Mouse (Mus musculus): ENCODE measurements at regions not wholly inside any gene's neighbourhood (a gene's known extent, or its start where the extent isn't known, plus 50 kb on each side); places are given as distances from the start of the nearest gene placed in this dataset.

DNA sequence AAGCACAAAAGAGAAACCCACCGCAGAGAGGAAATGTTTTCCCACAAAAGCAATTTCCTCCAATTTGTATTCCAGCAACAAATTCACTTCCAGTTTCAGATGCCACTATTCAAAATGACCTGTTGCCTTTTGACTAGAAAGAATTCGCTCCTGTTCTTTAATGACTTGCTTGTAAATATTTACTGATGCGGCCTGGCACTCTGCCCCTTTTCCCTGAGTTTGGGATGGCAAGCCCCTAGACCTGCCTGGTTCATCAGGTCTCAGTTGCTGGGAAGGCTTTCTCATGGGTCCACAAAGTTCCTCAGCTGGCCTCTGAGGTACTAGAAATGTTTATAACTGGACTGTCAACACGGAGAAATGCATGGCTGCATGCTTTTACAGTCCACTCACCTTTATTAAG is 161.7 kb upstream of the Phactr1 start:
- no peak for DNase-seq (ENCODE audit: low spot score)

DNA sequence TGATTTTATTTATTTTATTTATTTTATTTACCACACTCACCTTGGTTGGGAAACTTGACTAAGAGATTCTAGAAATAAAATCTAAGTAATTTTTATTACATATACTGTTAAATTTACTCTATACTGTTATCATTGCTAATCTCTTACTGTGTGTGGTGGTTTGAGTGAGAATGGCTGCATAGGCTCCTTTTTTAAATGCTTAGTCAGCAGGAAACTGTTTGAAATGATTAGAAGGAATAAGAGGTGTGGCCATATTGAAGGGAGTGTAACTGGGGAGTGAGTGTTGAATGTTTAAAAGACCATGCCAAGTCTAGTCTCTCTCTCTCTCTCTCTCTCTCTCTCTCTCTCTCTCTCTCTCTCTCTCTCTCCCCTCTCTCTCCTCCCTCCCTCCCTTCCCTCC is 157.9 kb upstream of the Phactr1 start:
- no peak for DNase-seq (ENCODE audit: low spot score)

DNA sequence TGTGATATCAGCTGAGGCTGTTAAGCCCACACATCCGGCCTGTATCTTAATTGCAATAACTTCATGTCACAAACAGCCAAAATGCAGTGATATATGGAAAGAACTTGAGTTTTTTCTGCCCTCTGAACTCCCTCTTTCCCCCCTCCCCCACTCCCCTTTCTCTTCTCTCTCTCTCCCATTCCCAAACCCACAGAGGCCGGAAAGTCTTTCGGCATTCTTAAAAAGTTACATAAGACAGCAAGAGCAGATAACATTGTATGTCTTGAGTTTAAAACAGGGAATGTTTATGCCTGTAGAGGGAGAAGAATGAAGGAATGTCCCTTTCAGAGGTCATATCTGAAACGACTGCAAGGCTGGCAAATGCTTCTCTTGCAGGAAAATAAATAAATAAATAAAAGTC is 154.3 kb upstream of the Phactr1 start:
- no peak for DNase-seq (ENCODE audit: low spot score)

DNA sequence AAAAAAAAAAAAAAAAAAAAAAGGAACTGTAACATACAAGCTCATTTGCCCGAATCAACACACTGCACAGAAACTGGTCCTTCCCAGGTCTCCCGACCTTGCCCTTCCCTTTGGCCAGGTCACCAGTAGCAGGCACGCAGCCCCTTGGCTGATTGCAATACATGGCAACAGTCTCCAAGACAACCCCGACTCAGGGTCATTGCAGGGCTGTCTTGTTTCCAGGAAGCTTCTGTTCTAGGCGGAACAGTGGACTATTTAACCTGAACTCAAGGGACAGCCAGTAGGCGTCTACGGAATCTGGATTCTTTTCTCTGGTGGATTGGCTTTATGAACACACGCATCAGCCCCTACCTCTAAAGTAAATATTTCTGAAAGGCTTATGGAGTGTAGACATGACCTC is 153.5 kb upstream of the Phactr1 start:
- DNase-seq (ENCODE audit: low spot score): no peak

DNA sequence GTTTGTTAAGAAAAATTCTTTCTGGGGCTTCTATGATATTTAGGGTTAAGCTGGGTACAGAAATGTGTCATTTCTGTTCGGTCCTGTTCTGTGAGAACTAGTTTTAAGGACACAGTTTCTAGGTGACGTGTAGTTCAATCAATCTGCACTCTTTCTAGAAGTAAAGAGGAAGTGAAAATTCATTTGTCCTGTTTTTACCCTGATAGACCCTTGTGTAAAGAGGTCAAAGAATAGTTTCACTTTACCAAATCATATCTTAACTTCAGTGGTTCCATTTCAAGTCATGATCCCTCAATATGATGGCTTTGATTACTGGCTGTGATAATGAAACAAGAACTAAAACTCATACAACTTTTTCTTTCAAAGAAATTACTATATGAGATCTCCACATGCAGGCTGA is 152.3 kb upstream of the Phactr1 start:
- no peak for DNase-seq (ENCODE audit: low spot score)

DNA sequence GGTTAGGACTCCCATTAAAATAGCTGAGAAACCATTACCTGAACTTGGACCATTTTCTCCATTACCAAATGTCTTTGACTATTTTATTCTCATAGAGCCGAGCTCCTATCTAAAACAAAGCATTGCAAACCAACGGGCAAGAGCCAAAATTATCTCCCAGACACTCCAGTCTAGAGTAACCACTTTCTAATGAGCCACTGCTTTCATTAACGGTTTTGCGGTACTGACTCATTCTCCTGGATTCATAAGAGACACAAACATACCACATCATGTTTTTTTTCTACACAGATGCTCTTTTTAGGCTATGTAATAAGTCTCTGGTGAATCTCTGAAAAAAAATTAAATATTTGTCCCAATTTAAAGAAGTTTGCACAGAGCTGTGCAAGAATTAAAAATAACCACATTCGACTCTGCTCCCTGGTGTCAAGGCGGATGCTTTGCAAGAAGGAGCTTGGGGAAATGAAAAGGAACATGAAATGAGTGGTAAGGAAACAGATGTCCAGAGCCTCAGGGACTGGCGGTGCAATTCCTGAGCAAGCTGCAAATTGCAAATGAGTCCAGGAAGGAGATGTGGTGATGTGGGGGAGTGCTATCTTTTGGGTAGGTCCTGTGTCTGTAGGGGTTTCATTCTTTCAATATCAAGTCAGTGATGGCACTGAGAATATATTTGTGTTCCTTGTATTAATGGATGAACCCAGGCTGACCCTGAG is 143.8 kb upstream of the Phactr1 start:
- DNase-seq (ENCODE audit: low spot score): peak; percentile 38

DNA sequence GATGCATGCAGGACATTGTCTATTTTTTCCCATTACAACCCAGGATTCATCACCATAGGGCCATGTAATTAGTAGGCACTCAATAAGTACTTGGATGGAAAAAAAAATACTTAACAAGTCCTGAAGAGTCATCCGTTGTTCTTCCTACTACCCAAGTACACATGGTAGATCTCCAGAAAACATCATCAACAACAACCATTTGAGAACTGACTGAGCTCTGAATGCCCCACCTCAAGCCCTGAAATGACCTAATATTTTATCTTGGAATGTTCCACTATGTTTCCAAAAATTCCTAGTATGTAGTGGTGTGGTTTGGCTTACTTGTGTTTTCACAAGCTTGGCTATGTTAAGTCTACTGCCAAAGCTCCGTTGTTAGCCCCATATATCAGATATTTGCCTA is 142.4 kb upstream of the Phactr1 start:
- no peak for DNase-seq (ENCODE audit: low spot score)

DNA sequence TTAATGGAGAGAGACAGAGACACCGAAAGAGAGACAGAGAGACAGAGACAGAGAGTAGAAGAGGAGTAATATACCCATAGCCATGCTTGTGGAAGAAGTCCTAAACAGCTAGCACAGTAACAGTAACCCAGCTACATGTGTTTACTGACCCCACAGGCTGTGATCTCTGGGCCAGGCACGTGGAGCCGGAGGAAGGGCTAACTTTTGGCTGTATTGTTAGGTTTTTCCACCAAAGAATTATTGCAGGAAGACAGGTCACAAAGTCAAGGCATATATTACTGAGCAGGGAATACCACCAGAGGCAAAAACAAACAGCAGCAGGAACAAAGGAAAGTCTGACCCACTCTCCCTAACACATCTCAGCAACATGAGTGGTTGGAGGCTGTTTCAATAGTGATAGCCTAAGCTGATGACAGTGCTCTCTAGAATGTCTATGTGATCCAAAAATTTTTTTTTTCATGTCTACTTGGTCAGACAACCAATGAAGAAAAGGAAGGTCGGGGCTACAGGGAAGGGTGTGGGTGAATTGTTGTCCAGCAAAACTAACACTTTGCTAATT is 135.8 kb upstream of the Phactr1 start:
- no peak for DNase-seq (ENCODE audit: low spot score)

DNA sequence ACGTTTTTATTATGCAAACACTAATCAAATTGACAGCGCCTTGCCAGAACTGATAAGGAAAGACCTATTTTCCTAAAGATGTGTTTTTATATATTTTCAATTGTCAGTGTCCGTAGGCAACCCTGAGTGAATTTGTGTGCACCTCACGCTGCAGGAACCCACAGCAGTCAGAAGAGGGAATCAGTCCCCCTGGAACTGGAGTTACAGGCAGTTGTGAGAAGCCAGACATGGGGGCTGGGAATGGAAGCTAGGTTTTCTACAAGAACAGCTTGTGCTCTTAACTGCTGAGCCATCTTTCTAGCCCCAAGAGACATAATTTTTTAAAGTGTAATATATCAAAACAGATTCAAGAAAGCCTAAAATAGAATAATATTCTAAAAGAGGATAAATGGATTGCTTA is 134.0 kb upstream of the Phactr1 start:
- DNase-seq (ENCODE audit: low spot score): no peak

DNA sequence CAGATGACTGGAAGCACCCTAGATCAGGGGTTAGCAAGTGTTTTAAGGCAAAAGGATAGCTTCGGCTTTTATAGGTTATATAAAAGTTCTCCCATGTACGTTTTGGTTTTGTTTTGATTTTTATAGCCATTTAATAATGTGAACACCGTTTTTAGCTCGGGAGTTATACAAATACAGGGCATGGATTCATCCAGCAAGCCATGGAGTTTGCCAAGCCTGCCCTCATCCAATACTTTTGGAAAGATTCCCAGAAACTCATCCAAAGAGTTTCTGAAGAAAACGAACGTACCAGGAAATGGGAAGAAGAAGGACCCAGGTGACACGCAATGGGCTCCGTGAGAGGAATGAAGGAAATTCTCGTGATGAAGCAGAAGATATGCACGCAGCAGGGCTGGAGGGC is 133.6 kb upstream of the Phactr1 start:
- no peak for DNase-seq (ENCODE audit: low spot score)

DNA sequence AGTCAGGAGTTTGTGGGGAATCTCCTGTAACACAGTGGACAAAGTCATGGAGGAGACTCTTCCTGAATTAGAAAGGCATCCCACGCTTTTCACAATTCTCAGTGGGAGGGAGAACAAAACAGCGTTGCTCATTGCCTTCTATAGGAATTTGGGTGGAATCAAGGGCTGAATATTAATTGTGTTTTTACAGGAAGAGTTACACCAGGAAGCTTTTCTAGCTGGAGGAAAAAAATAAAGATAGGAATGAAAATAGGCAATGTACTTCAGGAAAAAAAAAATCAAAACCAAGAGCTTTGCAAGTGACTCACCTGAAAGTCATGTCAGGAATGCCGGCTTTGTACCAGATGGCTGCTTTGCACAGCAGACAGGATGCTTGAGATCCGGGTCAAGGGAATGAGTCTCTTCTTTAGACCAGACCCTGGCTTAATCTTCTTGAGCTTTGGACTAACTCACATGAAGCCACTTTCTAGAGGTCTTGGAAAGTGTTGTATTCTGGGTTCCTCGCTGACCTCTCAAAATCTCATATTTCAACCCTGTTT is 131.3 kb upstream of the Phactr1 start:
- no peak for DNase-seq (ENCODE audit: low spot score)

DNA sequence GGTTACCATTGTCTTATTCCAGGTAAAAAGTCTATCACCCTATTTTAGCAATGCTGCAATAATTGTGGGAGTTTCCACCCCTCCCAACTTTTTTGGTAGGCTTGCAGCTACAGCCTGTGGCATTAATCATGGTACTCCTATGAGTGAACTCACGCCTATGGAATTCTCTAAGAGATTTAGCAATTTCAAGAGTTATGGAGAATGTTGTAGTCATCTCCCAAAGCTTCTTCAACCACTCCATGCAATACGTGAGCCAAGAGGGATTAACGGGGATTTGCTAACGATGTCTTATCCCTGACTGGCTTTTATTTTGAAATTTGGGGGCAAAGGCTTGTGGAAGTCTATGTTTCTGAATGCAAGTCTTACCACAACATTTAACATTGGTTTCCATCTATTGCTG is 125.5 kb upstream of the Phactr1 start:
- no peak for DNase-seq (ENCODE audit: low spot score)

DNA sequence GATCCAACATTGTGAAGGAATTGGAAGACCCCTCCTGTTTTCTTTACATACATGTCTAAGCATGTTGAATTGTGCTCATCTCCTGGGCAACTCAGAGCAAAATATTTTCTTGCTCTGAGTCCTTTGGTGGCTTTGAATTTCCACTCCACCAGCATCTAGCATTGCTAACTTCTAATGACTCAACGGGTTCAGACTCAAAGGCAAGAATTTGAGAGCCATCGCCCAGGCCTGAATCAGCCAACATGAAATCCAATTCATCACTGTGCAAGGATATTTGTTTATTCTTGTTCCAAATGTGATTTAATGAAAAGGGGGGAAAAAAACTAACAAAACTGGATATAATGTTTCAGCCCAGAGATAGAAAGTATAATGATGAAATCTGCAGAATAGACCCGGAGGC is 121.9 kb upstream of the Phactr1 start:
- no peak for DNase-seq (ENCODE audit: low spot score)

DNA sequence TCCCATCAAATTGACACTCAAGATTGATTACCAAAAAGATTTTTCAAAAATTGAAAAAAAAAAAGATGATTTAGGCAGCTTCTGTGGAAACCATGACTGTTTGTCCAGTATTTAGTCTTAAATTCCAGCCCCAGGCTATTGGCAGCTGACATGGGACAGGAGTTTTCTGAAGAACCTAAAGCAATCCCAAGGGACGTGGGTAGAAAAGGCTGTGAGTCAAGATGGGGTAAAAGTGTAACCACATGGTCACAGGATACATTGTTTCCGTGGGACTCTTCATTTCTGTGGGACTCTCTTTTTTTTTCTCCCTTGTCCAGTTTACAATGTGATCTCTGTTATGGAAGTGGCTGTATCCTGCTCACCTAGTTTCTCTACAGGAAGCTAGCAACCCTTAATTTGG is 119.0 kb upstream of the Phactr1 start:
- DNase-seq (ENCODE audit: low spot score): no peak

DNA sequence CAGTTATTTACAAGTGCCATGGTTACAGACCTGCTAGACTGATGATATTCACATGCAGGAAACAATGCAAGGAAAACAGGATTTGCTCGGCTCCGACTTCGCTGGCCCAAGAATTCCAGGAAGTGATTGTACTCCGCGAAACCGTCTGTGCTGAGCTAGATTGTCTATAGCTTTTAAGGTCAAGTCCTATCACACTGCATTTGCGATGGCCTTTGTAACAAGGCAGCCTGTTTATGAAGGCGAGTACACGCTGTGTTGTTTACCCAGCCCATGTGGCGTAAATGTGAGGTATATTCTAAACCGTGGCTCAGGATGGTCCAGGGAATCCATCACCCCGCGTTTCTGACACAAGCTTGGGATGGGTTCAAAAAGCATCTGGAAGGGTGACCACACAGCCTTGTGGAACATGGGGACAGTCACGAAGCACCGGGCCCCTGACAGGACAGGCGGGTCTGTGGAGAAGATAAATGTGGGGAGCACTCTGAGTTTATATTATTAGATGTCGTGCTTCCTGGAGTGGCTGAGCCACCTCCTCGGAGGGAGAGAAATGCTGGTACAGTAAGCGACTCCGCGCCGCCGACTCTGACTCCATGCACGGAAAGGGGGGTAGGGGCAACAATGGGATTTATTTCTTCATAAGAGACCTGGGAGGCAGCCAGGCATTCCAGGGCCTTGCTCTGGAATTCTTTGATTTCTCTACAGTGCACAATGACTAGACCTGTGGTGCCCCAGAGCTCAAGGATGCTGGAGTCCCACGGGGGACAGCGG is 114.9 kb upstream of the Phactr1 start:
- no peak for DNase-seq (ENCODE audit: low spot score)

DNA sequence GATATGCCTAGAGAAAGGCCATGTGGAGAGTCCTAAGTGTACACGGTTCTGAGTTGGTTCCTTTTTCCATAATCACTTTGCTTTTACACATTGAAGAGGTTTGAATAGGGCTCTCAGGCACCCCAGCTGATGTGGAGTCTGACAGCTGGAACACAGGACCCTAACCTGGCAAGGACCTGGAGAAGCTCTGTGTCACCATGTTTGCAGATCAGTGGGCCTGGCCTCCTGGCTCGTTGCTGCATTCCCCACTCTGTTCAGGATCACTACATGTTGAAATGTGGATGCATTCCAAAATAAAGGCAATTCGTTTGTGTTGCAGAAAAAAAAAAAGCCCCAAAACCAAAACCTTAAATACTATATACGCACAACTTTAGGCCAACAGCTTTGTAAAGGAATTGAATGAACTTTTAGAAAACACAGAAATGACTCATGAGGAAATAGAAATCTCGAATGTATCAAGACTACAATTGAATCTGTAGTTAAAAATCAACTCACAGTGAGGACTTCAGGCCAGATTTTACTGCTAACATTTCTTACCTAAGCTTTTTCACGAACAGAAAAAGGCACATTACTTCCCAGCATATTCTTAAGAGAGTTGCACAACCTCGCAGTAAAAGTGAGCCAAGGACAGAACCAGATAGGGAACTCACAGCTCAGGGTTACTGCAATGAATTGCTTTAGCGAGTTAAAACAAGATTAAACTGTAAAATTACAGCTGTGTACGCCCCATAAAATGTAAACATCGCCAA is 109.6 kb upstream of the Phactr1 start:
- no peak for DNase-seq (ENCODE audit: low spot score)

DNA sequence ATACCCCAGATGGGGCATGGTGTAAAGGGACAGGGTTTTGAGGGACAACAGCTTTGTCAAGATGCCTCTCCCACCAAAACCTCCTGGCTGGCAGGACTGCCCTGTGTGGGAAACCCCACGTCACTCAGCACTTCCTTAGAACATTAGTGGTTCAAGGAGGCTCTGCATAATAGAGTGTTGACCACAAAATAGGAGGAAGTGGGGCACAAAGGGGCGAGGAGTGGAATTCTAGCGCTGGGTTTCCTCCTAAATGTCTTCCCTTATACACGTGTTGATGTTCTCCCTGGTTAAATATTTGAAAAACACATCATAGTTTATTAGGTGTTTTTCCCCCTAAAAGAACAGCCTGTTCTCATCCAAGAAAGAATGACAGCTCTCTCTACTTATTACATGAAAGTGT is 106.2 kb upstream of the Phactr1 start:
- DNase-seq (ENCODE audit: low spot score): no peak

DNA sequence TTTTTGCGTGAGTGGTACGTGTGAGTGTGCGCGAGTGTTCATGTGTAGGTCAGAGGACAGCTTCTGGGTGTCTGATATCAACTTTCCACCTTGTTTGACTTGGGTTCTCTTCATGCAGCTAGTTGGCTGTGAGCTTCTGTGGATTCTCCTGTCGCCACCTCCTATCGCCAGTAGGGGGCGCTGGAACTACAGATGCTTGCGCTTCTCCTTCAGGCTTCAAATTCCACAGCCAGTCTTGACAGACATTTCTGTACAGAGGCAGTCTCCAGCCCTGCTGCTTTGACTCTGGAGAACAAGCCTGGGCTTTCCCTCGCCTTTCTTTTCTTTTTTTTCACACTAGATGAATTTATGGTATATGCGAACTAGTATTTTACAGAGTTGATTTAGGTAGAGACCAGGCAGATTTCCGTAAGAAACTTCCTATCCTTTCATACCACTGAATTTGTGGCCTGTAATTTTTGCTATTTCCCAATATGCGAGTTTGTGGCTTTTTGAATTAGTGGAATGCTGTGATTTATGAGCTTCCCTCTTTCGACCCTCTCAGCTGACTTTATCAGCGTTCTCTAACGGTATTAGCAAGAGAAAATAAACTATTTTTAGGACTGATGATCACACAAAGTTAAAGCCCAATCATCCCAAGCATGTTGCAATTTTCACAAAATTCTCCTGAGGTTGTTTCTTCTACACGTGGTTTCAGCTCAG is 104.5 kb upstream of the Phactr1 start:
- peak; percentile 70 for DNase-seq (ENCODE audit: low spot score)

DNA sequence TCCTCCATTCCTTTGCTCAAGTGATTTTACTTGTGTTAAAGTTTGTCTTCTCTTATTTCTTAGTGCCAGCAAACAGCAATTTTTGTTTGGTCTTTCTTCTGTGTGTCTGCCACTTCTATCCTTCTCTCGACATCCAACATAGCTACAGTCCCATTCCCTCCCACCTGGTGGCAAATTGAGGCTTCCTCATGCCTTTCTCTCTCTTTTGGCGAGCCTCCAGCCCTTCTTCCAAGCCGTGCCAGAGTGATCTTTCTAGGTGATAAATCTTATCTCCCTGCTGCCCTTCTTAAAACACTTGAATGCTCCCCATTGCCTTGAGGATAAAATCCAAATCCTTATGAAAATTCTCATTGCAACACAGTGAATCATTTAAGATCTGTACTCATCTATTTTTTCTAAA is 101.0 kb upstream of the Phactr1 start:
- no peak for DNase-seq (ENCODE audit: low spot score)

DNA sequence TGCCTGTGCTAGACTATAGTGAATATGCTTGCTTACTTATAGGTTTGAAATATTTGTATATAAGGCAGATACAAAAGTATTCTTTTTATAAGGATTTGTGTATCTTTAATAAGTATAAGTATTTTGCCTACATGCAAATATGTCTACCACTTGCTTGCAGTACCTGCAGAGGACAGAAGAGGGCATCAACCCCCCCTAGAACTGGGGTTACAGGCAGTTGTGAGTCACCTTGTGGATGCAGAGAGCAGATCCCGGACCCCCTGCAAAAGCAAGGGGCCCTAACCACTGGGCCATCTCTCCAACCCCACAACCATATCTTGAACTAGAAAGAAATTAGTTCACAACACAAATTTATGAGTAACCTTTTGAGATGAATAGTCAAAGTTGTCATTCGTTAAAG is 91.3 kb upstream of the Phactr1 start:
- no peak for DNase-seq (ENCODE audit: low spot score)

DNA sequence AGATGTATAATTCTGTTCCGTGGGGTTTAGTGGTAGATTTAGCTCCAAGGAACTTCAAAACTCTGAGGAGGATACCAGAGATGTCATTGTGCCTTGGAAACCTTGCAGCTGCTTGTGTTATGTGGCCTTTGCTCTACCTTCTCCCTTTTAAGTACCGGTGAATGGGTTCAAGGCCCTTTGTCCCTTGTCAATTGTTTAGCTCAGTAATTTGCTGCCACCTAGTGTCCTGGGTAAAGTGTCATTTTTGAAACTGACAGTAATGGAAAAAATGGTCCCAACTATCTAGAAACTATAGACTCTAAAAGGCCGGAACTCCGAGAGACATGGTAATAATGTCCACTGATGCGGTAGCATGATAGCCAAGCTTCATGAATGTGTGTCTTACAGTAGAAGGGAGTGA is 90.8 kb upstream of the Phactr1 start:
- no peak for DNase-seq (ENCODE audit: low spot score)

DNA sequence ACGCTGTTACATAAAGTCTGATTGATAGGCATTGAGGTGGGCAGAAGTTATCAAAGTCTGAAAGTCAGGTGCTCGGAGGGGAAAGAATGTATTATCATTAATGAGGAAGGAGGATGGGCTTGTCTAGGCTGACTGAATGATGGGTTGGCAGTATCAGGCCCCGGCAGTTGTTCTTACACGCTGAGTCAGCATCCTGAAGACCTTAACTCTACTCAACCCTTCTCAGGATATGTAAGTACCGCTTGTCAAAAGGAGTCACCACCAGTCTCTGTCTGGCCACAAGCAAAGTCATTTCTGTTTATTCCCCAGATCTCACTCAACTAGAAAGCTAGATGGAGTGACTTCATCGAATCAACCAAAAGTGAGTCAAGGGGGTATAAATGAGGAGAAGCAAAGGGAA is 90.0 kb upstream of the Phactr1 start:
- DNase-seq (ENCODE audit: low spot score): no peak

All from left cerebral cortex, adult 11 months (tissue).